Mouse (Mus musculus): Measurements from ENCODE around the gene Srsf2.

Gene Srsf2

DNA sequence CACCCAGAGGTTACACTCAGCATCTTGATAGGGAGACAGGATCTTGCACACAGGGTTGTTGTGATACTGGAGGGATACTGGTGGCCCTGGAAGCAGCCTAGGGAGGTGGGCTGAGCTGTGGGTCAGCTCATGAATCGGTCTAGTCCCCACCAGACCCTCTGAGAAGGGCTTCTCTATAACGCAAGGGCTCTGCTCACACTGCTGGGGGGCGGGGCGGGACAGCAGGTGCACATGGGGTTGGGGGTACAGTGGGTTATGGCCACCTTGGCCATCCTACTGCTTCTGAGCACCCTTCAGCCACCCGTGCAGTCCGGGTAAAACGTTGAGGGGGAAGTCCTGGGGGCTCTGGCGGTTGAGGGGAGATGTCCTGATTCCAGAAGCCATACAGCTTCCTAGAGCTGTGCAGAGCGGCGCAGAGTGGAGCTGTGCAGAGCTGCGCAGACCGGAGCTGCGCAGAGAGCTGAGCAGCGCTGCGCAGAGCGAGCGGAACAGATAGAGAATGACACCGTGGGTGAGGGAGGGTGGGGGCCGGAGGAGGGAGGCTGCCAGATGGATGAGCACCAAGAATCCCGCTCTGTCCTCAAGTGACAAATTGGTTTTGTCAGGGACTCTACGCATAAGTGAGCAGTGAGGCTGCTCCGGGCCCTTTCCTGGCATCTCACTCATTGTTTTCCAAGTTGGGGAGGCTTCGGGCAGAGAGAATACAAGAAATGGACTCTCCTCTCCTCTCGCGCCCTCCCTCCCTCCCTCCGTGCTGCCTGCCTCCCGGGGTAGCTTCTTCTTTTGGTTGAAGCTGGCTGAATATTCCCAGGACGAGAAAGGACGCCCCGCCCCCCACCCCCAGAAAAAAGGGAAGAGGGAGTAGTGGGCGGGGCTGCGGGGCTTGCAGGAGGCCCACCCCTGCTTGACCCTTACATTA, 41.7 kb downstream of the Srsf2 start:
- intact Hi-C loops (cut with DNase I), result no loop called here

DNA sequence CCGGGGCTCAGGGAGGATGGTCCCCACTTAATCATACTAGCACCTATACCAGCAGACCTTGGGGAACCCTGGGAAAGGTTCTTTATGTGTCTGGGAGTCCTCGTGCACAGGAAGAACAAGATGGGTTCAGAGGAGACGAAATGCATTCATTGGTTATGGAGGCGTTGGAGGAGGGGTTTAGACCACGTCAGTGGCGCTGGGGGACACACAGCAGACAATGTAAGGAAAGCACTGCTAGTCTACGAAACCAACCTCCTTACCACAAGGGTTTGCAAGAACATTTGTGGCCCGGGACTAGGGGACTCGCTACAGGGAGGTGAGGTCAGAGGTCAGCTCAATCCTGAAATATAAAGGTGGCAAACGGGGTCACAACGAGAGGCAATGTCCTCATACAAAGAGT, 42.4 kb downstream of the Srsf2 start:
- intact Hi-C loops (cut with DNase I), result no loop called here

DNA sequence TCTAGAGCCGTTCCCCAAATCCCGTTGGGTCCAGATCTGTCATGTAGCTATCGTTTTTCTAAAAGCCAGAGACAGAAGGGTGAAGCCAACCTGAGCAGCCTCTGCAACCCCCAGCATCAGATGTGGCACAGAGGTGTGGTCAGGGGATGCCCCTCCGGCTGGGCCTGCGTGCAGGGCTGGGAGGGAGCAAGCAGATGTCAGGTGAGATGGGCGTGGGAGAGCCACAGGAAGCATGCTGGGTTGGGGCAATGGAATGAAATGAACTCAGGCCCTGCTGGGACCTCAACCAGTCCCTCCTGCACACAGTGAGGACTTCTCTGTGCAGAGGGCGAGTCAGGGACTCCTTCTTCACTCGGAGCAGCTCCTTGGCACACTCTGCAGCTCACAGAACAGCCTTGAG, 43.4 kb downstream of the Srsf2 start:
- intact Hi-C loops (cut with DNase I), result loop anchor here (10.0 kb wide), 1 partner anchor 135 kb away; no protein-coding TSS in a partner anchor

DNA sequence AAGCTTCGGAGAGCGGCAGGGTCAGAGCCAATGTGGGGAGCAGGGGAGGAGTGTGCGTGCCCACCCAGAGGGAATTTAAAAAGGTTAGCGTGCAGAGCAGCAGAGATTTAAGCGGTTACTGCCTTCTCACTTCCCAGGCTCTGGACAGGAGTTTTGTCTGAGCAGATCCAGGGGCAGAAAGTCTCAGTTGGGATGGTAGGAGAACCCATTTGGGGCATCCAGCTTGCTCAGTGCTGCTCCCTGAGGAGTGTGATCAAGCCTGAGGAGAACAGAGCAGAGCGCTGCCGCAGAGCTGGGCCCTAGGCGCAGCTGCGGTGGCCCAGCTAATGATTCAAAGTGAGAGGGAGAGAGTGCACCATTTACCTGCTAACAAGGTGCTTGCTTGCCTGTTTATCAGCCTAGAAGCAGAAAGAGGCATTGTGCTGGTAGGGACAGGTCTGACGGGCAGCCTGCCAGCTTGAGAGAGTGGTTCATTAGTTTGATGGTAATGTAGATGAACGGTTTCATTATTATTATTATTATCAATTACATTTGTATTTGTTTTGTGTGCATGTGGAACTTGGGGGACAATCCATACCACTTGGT, 44.0 kb downstream of the Srsf2 start:
- intact Hi-C loops (cut with DNase I), result loop anchor here (1.0 to 10.0 kb wide), 2 partner anchors 134 to 166 kb away; no protein-coding TSS in a partner anchor

DNA sequence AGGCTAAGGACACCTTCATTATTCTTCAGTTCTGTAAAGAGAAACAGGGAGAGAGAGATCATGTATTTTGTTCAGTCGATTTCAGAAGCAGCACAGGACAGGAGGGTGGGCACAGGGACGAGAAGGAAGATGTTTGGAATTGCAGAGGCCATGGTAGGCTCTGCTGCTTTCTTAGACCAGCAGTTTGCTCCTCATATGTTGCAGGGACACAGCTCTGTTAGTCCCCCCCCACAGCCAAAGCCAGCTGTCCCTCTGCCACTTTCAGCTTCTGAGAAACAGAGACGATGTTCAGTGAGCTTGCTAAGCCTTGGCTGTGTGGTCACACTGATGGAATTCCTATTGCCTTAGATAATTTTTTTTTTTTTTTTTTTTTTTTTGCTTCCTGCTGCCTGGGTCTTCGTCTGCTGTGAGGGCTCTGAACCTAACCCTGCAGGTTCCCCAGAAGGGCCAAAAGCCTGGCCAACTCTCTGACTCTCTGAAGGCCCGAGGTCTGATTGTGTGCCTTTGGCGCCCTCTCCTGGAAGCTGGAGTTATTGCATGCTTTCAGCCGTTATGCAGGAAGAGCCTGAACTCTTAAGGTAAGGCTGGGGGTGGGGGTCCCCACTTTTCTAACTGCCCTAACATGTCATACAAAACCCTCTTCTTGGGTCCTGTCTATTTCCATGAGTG, 44.8 kb downstream of the Srsf2 start:
- intact Hi-C loops (cut with DNase I), result loop anchor here (1.0 to 10.0 kb wide), 2 partner anchors 133 to 165 kb away; no protein-coding TSS in a partner anchor

DNA sequence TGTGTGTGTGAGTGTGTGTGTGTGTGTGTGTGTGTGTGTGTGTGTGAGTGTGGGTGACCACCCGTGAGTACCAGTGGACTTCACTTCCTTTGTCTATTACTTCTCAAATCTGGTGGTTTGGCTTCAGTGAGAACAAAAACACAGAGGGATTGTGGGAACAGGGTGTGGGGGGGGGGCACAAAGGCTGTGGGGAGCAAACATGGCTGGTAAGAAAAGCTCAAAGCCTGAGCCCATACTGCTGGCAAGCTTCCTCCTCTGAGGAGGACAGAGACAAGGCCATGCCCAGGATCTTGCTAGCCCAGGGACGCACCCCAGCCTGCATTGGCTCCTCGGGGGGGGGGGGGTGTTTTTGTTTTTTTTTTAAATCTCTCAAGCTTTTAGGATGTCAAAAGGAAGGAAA, 45.4 kb downstream of the Srsf2 start:
- intact Hi-C loops (cut with DNase I), result loop anchor here (10.0 kb wide), 1 partner anchor 133 kb away; no protein-coding TSS in a partner anchor

DNA sequence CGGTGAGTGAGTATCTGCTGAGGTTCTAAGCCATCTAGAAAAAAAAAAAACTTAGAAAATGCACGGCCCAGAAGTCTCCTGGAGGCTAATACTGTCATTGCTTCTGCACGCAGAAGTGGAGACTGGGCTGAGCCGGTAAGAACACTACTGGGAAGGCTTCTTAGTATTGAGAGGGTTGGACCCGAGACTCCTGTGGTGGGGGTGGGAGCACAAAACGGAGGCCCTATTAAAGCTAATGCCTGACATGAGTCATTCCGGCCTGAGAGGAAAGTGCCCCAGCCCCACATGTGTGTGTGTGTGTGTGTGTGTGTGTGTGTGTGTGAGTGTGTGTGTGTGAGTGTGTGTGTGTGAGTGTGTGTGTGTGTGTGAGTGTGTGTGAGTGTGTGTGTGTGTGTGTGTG, 45.8 kb downstream of the Srsf2 start:
- intact Hi-C loops (cut with DNase I), result loop anchor here (10.0 kb wide), 1 partner anchor 132 kb away; no protein-coding TSS in a partner anchor

DNA sequence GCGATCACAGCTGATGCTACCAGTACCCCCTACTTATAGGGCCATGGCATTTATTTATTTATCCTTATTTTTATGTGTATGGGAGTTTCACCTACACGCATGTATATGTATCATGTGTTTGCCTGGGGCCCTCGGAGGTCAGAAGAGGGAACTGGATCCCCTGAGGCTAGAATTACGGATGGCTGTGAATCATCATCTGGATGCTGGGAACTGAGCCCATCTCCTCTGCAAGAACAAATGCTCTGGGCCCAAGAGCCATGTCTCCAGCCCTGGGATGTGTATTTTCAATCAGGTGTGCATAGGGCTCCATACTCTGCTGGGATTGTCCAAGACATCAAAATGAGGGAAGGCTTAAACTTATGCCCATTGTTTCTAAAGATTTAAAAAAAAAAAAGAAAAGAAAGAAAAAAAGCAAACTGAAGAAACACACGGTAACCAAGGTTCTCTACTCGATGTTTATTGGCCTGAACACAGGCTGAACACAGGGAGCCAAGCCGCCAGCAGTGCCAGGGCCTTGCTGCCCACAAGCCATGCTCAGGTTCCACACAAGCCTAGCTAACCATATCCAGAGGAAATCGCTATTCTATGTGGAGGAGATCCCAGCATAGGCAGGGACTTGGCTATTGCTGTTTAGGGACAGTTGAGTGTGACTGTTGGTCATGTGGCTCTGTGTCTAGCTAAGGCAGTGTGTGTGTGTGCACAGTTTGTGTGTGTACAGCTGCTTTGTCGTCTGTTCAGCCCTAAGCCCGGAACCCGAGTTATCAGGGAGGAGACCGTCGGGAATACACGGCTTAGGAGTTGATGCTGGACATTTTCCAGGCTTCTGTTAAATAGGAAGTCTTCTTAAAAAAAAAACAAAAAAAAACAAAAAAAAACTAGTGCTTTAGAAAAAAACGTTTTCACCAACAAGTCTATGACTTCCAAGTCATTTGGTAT, 46.5 kb downstream of the Srsf2 start:
- intact Hi-C loops (cut with DNase I), result loop anchor here (10.0 kb wide), 1 partner anchor 132 kb away; no protein-coding TSS in a partner anchor

DNA sequence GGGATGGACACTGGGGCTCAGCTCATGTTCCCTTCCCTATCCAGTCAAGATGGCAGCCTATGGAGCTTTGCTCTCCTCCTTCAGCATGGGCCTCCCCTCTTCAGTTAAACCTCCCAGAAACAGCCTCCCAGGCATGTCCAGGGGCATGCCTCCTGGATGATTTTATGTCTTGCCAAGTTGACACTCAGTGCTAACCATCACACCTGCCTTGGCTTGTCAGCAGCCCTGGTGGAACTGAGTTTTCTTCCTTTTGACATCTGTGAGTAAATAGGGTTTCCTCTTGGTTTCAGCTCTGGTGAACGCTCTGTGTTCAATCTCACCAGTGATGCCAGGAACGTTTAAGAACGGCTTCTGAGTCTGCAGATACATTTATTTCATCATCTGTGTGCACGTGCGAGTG, 50.2 kb downstream of the Srsf2 start:
- intact Hi-C loops (cut with DNase I), result loop anchor here (10.0 kb wide), 1 partner anchor 128 kb away; no protein-coding TSS in a partner anchor

DNA sequence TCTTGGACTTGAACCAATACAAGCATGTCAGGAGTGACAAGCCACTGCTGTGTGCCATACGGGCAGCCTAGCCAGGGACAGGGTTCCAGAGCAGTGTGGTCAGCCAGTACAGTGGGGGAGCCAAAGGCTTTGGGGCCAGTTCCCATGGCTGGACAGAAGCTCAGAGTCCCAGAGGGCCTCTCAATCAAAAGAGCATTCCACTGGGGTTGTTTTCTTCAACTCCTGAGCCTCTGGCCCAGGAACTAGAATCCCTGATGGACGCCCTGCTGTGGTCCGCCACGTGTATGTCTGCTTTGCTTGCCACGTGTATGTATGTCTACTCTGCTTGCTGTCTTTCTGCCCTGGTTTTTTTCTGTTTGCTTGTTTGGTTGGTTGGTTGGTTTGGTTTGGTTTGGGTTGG, 51.8 kb downstream of the Srsf2 start:
- intact Hi-C loops (cut with DNase I), result loop anchor here (10.0 kb wide), 1 partner anchor 126 kb away; no protein-coding TSS in a partner anchor
